Mouse (Mus musculus): ENCODE measurements around the gene Ccdc27. TPM values are rescaled to one million over a fixed set of nuclear protein-coding genes. Genes with fewer than 3 reads are reported as not detected.

The Ccdc27 gene
- polyA plus RNA-seq, 1 experiment from 2014 or later: not detected

- Histone ChIP-seq H3K4me3 (no peak overlapping the region), H3K9me3 (no peaks in the 10 kb centered on the region), H3K27ac (no peak overlapping the region), H3K36me3 (peaks cover 100% of the 10 kb centered on the region), H3K4me1 (replicated peaks) (no peaks in the 10 kb centered on the region), H3K27me3 (ENCODE audit: insufficient read depth, poor library complexity, severe bottlenecking) (no peaks in the 10 kb centered on the region)
- no peak for DNase-seq (ENCODE audit: low spot score)
- 90% methylated on average over 8 of the region's 8 CpGs for WGBS
Observed at GRCm38 (mm10) chr4:153993505-153993904, 49.0 kb downstream of the Ccdc27 start.

DNA sequence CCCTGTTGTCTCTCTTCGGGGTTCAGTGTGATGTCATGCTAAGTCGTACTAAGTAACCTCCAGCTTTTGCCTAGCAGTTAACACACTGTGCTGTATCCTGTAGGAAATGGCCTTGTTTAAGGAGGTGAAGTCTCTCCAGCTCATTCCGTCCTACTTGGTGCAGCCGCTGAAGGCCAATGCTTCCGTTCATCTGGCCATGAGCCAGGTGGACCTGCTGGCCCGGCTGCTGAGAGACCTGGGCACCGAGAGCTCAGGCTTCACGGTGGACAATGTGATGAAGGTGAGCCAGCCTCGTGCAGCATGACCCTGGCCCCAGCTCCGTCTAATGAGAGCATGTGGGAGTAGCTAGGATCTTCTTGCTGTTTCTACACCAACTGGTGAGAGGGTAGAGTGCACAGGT, 49.8 kb downstream of the Ccdc27 start:
- 93% methylated on average over 10 of the region's 10 CpGs for WGBS
- Histone ChIP-seq H3K9me3 (no peaks in the 10 kb centered on the region), H3K36me3 (peaks cover 100% of the 10 kb centered on the region), H3K27me3 (ENCODE audit: insufficient read depth, poor library complexity, severe bottlenecking) (no peaks in the 10 kb centered on the region), H3K4me3 (no peak overlapping the region), H3K4me1 (replicated peaks) (no peaks in the 10 kb centered on the region), H3K27ac (no peak overlapping the region)
- no peak for DNase-seq (ENCODE audit: low spot score)

DNA sequence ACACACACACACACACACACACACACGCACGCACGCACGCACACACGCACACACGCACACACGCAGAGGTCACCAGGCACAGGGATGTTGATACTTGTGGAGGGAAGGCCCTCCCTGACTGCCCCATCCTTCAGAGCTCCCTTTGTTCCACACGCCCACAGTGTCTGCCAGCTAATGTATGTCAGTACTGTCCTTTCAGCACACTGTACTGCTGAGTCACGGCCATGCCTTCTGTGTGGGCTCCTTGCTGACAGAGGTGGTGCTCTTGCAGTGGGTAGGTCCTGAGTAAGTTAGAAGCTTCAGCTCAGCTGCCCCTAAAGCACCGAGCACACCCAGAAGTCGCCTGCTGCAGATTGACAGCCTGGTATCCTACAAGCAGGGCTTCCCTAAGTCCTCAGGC, 62.0 kb downstream of the Ccdc27 start:
- no peak overlapping the region for H3K27ac ChIP-seq
- H3K36me3 ChIP-seq: peaks cover 66% of the 10 kb centered on the region
- peaks cover 18% of the 10 kb centered on the region for H3K4me1 ChIP-seq (replicated peaks)
- H3K9me3 ChIP-seq: no peaks in the 10 kb centered on the region
- no peaks in the 10 kb centered on the region for H3K27me3 ChIP-seq (ENCODE audit: insufficient read depth, poor library complexity, severe bottlenecking)
- no peak overlapping the region for H3K4me3 ChIP-seq
- DNase-seq (ENCODE audit: low spot score): no peak
- 90% methylated on average over 11 of the region's 11 CpGs for WGBS

GRCm38 (mm10) chr4:153979243-153979642, 63.2 kb downstream of the Ccdc27 start:
- Histone ChIP-seq H3K27ac (no peak overlapping the region), H3K9me3 (no peaks in the 10 kb centered on the region), H3K4me3 (no peak overlapping the region), H3K4me1 (replicated peaks) (peaks cover 21% of the 10 kb centered on the region), H3K36me3 (peaks cover 54% of the 10 kb centered on the region), H3K27me3 (ENCODE audit: insufficient read depth, poor library complexity, severe bottlenecking) (no peaks in the 10 kb centered on the region)
- WGBS: 94% methylated on average over 10 of the region's 10 CpGs
- no peak for DNase-seq (ENCODE audit: low spot score)

Other genes with a start within 250 kb of the Ccdc27 start
- 131 and 150 TPM in 2 replicates for gene A430005L14Rik, start 85.4 kb downstream of the Ccdc27 start, polyA plus RNA-seq (2016; fragmentation: Nextera tagmentation; extraction: Ambion mirVana)
- gene Dffb, start 67.6 kb downstream of the Ccdc27 start, polyA plus RNA-seq (2016; fragmentation: Nextera tagmentation; extraction: Ambion mirVana): 12.0 and 14.9 TPM in 2 replicates
- 21.1 and 22.5 TPM in 2 replicates for gene Cep104, start 67.5 kb downstream of the Ccdc27 start, polyA plus RNA-seq (2016; fragmentation: Nextera tagmentation; extraction: Ambion mirVana)
- gene Lrrc47, start 30.9 kb downstream of the Ccdc27 start, polyA plus RNA-seq (2016; fragmentation: Nextera tagmentation; extraction: Ambion mirVana): 20.2 and 25.3 TPM in 2 replicates
- 25.9 and 32.9 TPM in 2 replicates for gene Smim1, start 16.4 kb downstream of the Ccdc27 start, polyA plus RNA-seq (2016; fragmentation: Nextera tagmentation; extraction: Ambion mirVana)
- 1.8 and 2.7 TPM in 2 replicates for gene Trp73, start 97.5 kb upstream of the Ccdc27 start, polyA plus RNA-seq (2016; fragmentation: Nextera tagmentation; extraction: Ambion mirVana)
- 44.3 and 52.6 TPM in 2 replicates for gene Wrap73, start 99.7 kb upstream of the Ccdc27 start, polyA plus RNA-seq (2016; fragmentation: Nextera tagmentation; extraction: Ambion mirVana)
- gene Tprgl, start 118.0 kb upstream of the Ccdc27 start, polyA plus RNA-seq (2016; fragmentation: Nextera tagmentation; extraction: Ambion mirVana): 122 and 150 TPM in 2 replicates
- 28.2 and 29.2 TPM in 2 replicates for gene Megf6, start 128.1 kb upstream of the Ccdc27 start, polyA plus RNA-seq (2016; fragmentation: Nextera tagmentation; extraction: Ambion mirVana)

All from hindbrain, embryonic 10.5 days (tissue).